Mouse (Mus musculus) heart, adult 10 weeks (tissue): ENCODE data around the gene Smok3c. TPM values are rescaled to one million over a fixed set of nuclear protein-coding genes. Genes with fewer than 3 reads are reported as not detected.

Source experiments
- polyA plus RNA-seq: library from polyadenylated mRNA; stranded (reverse); fragments of 350-450 nt; fragmentation: Illumina TruSeq; extraction: RNeasy Lipid Tissue Mini Kit (QIAGEN cat#74804); gene quantifications from one replicate; pipeline ENCODE4 v1.2.3, GENCODE M21; 2014; ENCODE audit warnings: low read depth, low replicate concordance

Gene Smok3c
- polyA plus RNA-seq = not detected

GRCm38 (mm10) chr5:138052894-138053293 is at the start of gene Smok3c:
TSS of gene Smok3c (plus strand) at chr5:138053194.

GRCm38 (mm10) chr5:138020961-138021479 is 32.0 kb upstream of the Smok3c start, which contains the start of the genes Smok3a and Smok3b:
TSS of gene Smok3a (plus strand) at chr5:138021261.
TSS of gene Smok3b (plus strand) at chr5:138021429.

GRCm38 (mm10) chr5:138084996-138085395 is 32.0 kb downstream of the Smok3c start, which contains the start of gene Zkscan1:
TSS of gene Zkscan1 (plus strand) at chr5:138085084.

Other genes with a start within 250 kb of the Smok3c start
- 0.97 TPM for gene Pilra, start 216.9 kb upstream of the Smok3c start, polyA plus RNA-seq
- gene Pilrb1, start 195.1 kb upstream of the Smok3c start, polyA plus RNA-seq = 1.3 TPM
- 1.0 TPM for gene Pilrb2, start 181.4 kb upstream of the Smok3c start, polyA plus RNA-seq
- 0.16 TPM for gene Cyp3a13, start 131.6 kb upstream of the Smok3c start, polyA plus RNA-seq
- 0.21 TPM for gene Gjc3, start 90.1 kb upstream of the Smok3c start, polyA plus RNA-seq
- 1.7 TPM for gene Azgp1, start 71.7 kb upstream of the Smok3c start, polyA plus RNA-seq
- not detected for gene Smok3a, start 31.9 kb upstream of the Smok3c start, polyA plus RNA-seq
- gene Smok3b, start 31.8 kb upstream of the Smok3c start, polyA plus RNA-seq = not detected
- 6.7 TPM for gene Zkscan1, start 31.9 kb downstream of the Smok3c start, polyA plus RNA-seq
- gene Zscan21, start 63.7 kb downstream of the Smok3c start, polyA plus RNA-seq = 16.7 TPM
- gene Zfp113, start 102.5 kb downstream of the Smok3c start, polyA plus RNA-seq = 3.8 TPM
- gene Cops6, start 107.9 kb downstream of the Smok3c start, polyA plus RNA-seq = 160 TPM
- gene Ap4m1, start 118.8 kb downstream of the Smok3c start, polyA plus RNA-seq = 13.0 TPM
- gene Mcm7, start 119.2 kb downstream of the Smok3c start, polyA plus RNA-seq = 14.8 TPM
- gene Taf6, start 134.3 kb downstream of the Smok3c start, polyA plus RNA-seq = 41.9 TPM
- gene Cnpy4, start 134.3 kb downstream of the Smok3c start, polyA plus RNA-seq = 6.7 TPM
- gene Mblac1, start 141.1 kb downstream of the Smok3c start, polyA plus RNA-seq = 1.7 TPM
- 0.24 TPM for gene Nxpe5, start 172.7 kb downstream of the Smok3c start, polyA plus RNA-seq
- 70.5 TPM for gene Lamtor4, start 202.3 kb downstream of the Smok3c start, polyA plus RNA-seq
- gene BC037034, start 210.8 kb downstream of the Smok3c start, polyA plus RNA-seq = 7.1 TPM
- gene Gal3st4, start 219.6 kb downstream of the Smok3c start, polyA plus RNA-seq = not detected
- gene Gm43720, start 226.8 kb downstream of the Smok3c start, polyA plus RNA-seq = 0.18 TPM
- gene Gpc2, start 226.8 kb downstream of the Smok3c start, polyA plus RNA-seq = 0.63 TPM
- 0.34 TPM for gene Stag3, start 227.0 kb downstream of the Smok3c start, polyA plus RNA-seq